Mouse (Mus musculus): ENCODE measurements at regions not wholly inside any gene's neighbourhood (a gene's known extent, or its start where the extent isn't known, plus 50 kb on each side); places are given as distances from the start of the nearest gene placed in this dataset.

DNA sequence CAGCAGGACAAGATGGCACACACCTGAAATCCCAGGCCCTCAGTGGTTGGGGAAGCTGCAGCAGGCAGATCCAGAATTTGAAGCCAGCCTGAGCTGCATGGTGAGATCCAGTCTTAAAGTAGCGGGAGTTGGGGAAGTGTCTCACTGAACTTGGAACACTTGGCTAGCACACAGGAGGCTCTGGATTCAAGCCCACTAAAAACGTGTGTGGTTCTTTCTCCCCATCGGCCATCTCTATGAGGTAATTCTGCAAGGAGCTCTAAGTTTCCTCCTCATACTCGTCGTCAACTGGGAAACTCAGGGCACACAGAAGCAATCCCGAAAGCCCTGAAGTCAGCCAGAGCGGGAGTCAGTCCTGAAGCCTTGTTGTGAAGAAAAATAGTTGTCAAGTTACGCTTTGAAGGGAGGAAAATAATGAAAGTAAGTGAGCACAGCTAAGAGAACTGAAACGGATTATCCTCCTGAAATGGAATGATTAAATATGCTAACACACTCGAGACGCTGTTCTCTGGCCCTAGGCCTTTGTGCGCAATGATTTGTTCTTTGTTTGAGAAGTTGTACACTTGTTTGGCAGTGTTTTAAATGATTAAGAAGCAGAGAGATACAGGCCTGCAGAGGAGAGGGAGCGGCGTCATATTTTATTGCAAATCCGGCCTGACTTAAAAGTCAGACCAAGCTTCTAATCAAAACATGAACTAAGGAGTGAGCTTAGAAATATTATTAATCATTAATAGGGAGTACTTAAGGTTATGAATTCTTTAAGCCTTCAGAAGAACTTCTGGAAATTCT, 69.0 kb upstream of the Ercc4 start:
- WGBS = 23% methylated on average over 15 of the region's 15 CpGs
- Histone ChIP-seq H3K27me3 (replicated peaks; ENCODE audit: control insufficient read depth, insufficient read depth, low read length) (no peaks in the 10 kb centered on the region), H3K4me3 (ENCODE audit: low read depth, low read length) (peak overlapping the region; percentile 11; the same call in 1 of the 2 replicates), H3K9me3 (ENCODE audit: control insufficient read depth, low read length) (peaks cover 3% of the 10 kb centered on the region; the same call in 1 of the 2 replicates), H3K4me1 (replicated peaks; ENCODE audit: control insufficient read depth, insufficient read depth, low read length) (peaks cover 7% of the 10 kb centered on the region; the same call in 1 of the 2 replicates), H3K9ac (ENCODE audit: low read length) (no peak overlapping the region), H3K36me3 (ENCODE audit: control insufficient read depth, insufficient read depth, low read length) (no peaks in the 10 kb centered on the region), H3K4me2 (ENCODE audit: low read length) (peak overlapping the region; percentile 13; the same call in 1 of the 2 replicates), H3K27ac (ENCODE audit: low read depth) (peak overlapping the region; percentile 65)
- DNase-seq (ENCODE audit: low spot score) (peak; percentile 73), ATAC-seq (replicated peaks; ENCODE audit: low FRiP score, low TSS enrichment, low read depth) (peak; percentile 68)

DNA sequence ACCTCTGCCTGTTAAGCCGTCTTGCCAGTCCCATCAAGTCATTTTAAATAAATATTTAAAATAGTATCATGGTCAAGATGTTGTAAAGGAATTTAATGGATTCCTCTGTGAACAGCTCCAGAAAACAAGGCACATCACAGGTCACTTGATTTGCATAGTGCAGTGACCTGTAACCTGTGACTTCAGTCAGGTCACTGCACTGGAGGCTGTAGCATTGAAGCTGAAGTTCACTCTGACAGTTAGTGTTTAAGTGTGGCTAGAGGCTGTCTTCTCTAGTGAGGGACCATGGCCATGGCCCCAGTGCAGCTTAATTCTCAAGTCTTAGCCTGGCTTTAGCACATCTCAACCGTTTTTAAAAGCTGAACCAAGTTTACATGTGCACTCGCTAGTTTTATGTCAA, 68.1 kb upstream of the Ercc4 start:
- WGBS = 31% methylated on average over 3 of the region's 3 CpGs
- H3K27ac ChIP-seq (ENCODE audit: low read depth) = no peak overlapping the region

DNA sequence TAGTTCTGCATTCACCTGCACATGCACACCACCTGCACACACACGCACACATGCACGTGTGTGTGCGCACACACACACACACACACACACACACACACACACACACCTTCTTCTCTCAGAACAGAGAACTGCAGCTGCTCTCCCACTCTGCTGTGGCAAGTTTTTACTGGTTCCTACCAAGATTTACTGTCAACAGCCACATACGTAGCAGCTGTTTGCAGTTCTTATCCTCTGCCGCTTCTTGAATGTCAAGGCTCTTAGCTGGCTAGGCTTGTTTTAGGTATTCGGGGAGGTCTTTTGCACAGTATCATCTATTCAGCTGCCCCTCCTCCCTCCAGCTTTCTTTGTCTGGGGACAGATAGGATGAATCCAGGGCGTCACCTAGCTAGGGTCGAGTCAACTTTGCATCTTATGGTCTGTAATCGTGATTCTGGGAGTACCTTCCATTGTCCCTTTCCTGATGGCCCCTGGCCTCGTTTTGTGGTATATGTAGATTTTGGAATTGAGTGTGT, 64.3 kb upstream of the Ercc4 start:
- 54% methylated on average over 10 of the region's 10 CpGs for WGBS
- no peak for DNase-seq (ENCODE audit: low spot score)
- Histone ChIP-seq H3K27ac (ENCODE audit: low read depth) (no peak overlapping the region), H3K36me3 (ENCODE audit: control insufficient read depth, insufficient read depth, low read length) (no peaks in the 10 kb centered on the region), H3K4me2 (ENCODE audit: low read length) (no peak overlapping the region), H3K9me3 (ENCODE audit: control insufficient read depth, low read length) (peaks cover 7% of the 10 kb centered on the region; the same call in 1 of the 2 replicates), H3K4me3 (ENCODE audit: low read depth, low read length) (no peak overlapping the region), H3K9ac (ENCODE audit: low read length) (no peak overlapping the region), H3K27me3 (replicated peaks; ENCODE audit: control insufficient read depth, insufficient read depth, low read length) (no peaks in the 10 kb centered on the region), H3K4me1 (replicated peaks; ENCODE audit: control insufficient read depth, insufficient read depth, low read length) (peaks cover 7% of the 10 kb centered on the region; the same call in 1 of the 2 replicates)
- ATAC-seq (replicated peaks; ENCODE audit: low FRiP score, low TSS enrichment, low read depth) = no peak

More for the DNA sequence above, 68.1 kb upstream of the Ercc4 start:
- ATAC-seq (replicated peaks; ENCODE audit: low FRiP score, low TSS enrichment, low read depth) (no peak), DNase-seq (ENCODE audit: low spot score) (no peak)
- Histone ChIP-seq H3K27me3 (replicated peaks; ENCODE audit: control insufficient read depth, insufficient read depth, low read length) (no peaks in the 10 kb centered on the region), H3K36me3 (ENCODE audit: control insufficient read depth, insufficient read depth, low read length) (no peaks in the 10 kb centered on the region), H3K4me3 (ENCODE audit: low read depth, low read length) (no peak overlapping the region), H3K4me1 (replicated peaks; ENCODE audit: control insufficient read depth, insufficient read depth, low read length) (peaks cover 7% of the 10 kb centered on the region; the same call in 1 of the 2 replicates), H3K4me2 (ENCODE audit: low read length) (no peak overlapping the region), H3K9ac (ENCODE audit: low read length) (no peak overlapping the region), H3K9me3 (ENCODE audit: control insufficient read depth, low read length) (peaks cover 3% of the 10 kb centered on the region; the same call in 1 of the 2 replicates)

DNA sequence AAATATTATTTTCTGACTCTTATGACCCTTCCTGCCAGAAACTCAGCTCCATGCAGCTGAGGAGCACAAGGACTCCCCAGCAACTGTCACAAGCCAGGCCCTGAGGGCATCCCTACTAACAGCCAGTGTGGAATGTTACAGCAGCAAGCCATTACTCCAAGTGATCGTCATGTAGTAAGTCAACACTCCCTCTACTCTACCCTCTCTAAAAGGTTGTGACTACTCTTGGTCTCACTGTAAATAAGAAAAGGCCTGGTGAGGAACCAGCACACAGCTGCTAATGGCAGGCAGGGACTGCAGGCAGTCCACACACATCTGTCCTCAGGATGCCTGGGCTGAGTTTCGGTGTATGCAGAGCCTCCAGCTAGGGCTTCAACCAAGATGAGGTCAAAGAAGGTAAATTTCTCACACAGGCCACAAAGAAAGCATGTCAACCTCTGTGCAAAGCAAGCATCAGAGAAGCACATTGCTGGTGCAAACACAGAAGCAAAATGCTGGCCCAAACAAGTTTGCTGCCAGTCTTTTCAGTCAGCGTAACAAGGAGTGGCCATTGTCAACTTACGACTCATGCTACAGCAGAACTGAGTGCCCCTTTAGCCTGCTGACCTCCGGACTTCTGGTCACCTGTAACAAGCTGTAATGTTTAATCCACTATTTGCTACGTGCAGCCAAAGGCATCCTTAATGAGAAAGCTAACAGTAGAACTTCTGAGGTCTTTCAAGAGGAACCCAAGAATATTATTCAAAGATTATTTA, 62.9 kb upstream of the Ercc4 start:
- Histone ChIP-seq H3K36me3 (ENCODE audit: control insufficient read depth, insufficient read depth, low read length) (no peaks in the 10 kb centered on the region), H3K27ac (ENCODE audit: low read depth) (no peak overlapping the region), H3K9ac (ENCODE audit: low read length) (no peak overlapping the region), H3K9me3 (ENCODE audit: control insufficient read depth, low read length) (peaks cover 7% of the 10 kb centered on the region; the same call in 1 of the 2 replicates), H3K4me1 (replicated peaks; ENCODE audit: control insufficient read depth, insufficient read depth, low read length) (peaks cover 4% of the 10 kb centered on the region; the same call in 1 of the 2 replicates), H3K4me3 (ENCODE audit: low read depth, low read length) (no peak overlapping the region), H3K4me2 (ENCODE audit: low read length) (no peak overlapping the region), H3K27me3 (replicated peaks; ENCODE audit: control insufficient read depth, insufficient read depth, low read length) (no peaks in the 10 kb centered on the region)
- ATAC-seq (replicated peaks; ENCODE audit: low FRiP score, low TSS enrichment, low read depth) (no peak), DNase-seq (ENCODE audit: low spot score) (no peak)
- 65% methylated on average over 6 of the region's 6 CpGs for WGBS

DNA sequence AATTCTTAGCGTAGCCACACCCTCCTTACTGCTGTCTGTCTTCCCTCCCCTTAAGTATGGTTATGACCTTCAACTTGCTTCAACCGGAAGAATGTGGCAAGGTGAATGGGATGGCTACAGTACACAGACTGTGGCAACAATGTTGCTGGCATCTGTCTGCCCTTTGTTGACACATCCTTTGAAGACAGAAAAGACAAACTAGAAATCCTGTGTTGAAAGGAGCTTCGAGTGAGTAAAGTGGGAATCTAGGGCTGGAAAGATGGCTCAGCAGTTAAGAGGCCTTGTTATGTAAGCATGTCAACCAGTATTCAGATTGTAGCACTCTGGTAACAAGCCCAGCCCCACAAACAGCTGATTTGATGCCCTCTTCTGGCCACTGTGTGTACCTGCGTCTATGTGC, 60.2 kb upstream of the Ercc4 start:
- H3K9ac ChIP-seq (ENCODE audit: low read length) = no peak overlapping the region
- no peaks in the 10 kb centered on the region for H3K36me3 ChIP-seq (ENCODE audit: control insufficient read depth, insufficient read depth, low read length)
- ATAC-seq (replicated peaks; ENCODE audit: low FRiP score, low TSS enrichment, low read depth) (no peak), DNase-seq (ENCODE audit: low spot score) (no peak)
- WGBS = 96% methylated on average over 4 of the region's 4 CpGs
- no peak overlapping the region for H3K4me2 ChIP-seq (ENCODE audit: low read length)
- H3K4me3 ChIP-seq (ENCODE audit: low read depth, low read length) = no peak overlapping the region
- H3K27me3 ChIP-seq (replicated peaks; ENCODE audit: control insufficient read depth, insufficient read depth, low read length) = no peaks in the 10 kb centered on the region; the same call in 1 of the 2 replicates
- H3K4me1 ChIP-seq (replicated peaks; ENCODE audit: control insufficient read depth, insufficient read depth, low read length) = peaks cover 4% of the 10 kb centered on the region; the same call in 1 of the 2 replicates
- no peak overlapping the region for H3K27ac ChIP-seq (ENCODE audit: low read depth)
- H3K9me3 ChIP-seq (ENCODE audit: control insufficient read depth, low read length) = 0 out of 2 replicates have a peak, but pooled peaks cover 4% of the 10 kb centered on the region

DNA sequence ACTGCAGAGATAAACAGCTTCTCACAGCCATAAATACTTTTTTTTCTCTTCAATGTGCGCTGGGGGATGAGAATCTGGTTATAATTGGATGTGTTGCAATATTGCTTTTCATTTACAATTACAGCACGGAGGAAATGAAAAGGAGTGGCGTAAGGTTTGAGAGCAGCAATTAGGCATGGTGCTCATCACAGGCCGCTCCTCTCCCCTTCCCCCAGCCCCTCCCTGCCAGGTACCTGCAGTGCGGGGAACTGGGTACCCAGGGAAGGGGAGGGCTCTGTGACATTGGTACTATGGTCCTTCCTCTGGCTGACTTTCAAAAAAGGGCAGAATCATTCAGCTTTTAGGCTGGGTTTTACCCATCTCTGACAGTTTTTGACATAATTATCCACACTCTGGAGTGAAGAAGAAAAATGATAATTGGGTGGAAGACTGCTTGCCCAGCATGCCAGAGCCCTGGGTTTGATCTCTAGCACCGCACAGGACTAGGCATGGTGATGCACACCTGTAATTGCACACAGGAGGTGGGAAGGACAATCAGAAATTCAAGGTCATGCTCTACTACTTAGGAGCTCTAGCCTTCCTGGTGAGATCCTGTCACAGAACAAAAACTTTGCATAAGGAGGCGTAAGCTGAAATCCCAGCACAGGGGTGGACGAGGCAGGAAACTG, 59.1 kb upstream of the Ercc4 start:
- DNase-seq (ENCODE audit: low spot score) (no peak), ATAC-seq (replicated peaks; ENCODE audit: low FRiP score, low TSS enrichment, low read depth) (no peak)
- 0 out of 2 replicates have a peak, but pooled peaks cover 4% of the 10 kb centered on the region for H3K9me3 ChIP-seq (ENCODE audit: control insufficient read depth, low read length)
- no peaks in the 10 kb centered on the region; the same call in 1 of the 2 replicates for H3K27me3 ChIP-seq (replicated peaks; ENCODE audit: control insufficient read depth, insufficient read depth, low read length)
- H3K36me3 ChIP-seq (ENCODE audit: control insufficient read depth, insufficient read depth, low read length) = no peaks in the 10 kb centered on the region
- H3K9ac ChIP-seq (ENCODE audit: low read length) = no peak overlapping the region
- no peaks in the 10 kb centered on the region for H3K4me1 ChIP-seq (replicated peaks; ENCODE audit: control insufficient read depth, insufficient read depth, low read length)
- no peak overlapping the region for H3K4me2 ChIP-seq (ENCODE audit: low read length)
- H3K27ac ChIP-seq (ENCODE audit: low read depth) = no peak overlapping the region
- no peak overlapping the region for H3K4me3 ChIP-seq (ENCODE audit: low read depth, low read length)
- 76% methylated on average over 8 of the region's 8 CpGs for WGBS

DNA sequence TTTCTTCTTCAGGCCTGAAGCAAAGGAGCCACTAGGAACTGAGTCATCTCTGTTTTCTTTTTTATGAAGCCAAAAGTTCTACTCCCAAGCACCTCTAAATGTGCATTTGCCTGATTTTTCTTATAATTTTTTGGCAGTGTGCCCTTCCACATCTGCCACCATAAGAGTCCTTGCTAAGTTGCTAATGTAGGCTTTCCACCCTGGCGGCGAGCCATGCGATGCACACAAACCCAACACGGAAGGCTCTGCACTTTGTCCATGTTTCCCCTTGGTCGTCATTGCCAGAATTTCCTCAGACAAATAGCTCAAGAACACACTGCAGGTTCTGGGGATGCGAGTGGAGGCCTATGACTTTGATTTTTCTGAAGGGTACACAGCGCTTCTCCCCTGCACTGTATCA, 54.5 kb upstream of the Ercc4 start:
- ATAC-seq (replicated peaks; ENCODE audit: low FRiP score, low TSS enrichment, low read depth) (no peak), DNase-seq (ENCODE audit: low spot score) (no peak)
- Histone ChIP-seq H3K4me2 (ENCODE audit: low read length) (no peak overlapping the region), H3K36me3 (ENCODE audit: control insufficient read depth, insufficient read depth, low read length) (no peaks in the 10 kb centered on the region), H3K9me3 (ENCODE audit: control insufficient read depth, low read length) (no peaks in the 10 kb centered on the region), H3K4me3 (ENCODE audit: low read depth, low read length) (no peak overlapping the region), H3K4me1 (replicated peaks; ENCODE audit: control insufficient read depth, insufficient read depth, low read length) (no peaks in the 10 kb centered on the region), H3K9ac (ENCODE audit: low read length) (no peak overlapping the region), H3K27me3 (replicated peaks; ENCODE audit: control insufficient read depth, insufficient read depth, low read length) (no peaks in the 10 kb centered on the region; the same call in 1 of the 2 replicates), H3K27ac (ENCODE audit: low read depth) (no peak overlapping the region)
- WGBS = 59% methylated on average over 7 of the region's 7 CpGs

Measured in intestine, embryonic 14.5 days (tissue).